Mouse (Mus musculus): ENCODE measurements around the gene Itga8.
A peak's percentile ranks its signal among the peaks of the same experiment; 100 is the strongest.

The Itga8 gene

DNA sequence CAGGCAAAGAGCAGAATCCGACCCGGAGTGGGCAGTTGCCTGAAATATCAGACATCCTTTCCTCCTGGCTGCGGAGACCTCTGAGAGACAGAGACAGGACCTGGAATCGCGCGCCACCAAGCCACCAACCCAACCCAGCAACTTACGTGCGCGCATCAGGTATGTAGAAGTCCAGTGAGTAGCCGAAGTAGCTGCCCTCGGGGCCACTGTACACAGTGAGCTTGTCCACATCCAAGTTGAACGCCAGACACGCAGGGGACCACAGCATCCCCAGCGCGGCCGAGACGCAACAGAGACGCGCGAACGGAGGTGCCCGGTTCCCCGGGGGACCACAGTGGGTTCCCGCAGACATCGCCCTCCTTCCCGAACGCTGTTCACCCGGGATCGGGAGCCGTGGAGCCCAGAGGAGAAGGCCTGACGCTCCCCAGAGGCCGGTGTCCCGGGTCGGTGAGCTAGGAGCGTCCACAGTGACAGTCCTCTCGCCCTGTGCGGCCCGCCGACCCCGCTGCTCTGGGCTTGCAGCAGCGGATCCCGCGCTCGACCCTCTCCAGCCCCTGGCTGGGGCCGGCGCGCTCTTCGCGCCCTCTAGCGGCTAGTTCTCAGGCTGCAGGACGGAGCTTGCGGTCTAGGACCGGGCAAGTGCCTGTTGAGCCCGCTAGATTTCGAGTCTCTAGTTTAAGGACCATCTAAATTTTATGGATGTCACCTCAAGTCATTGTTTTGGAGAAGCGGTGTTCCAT, at the start of gene Itga8:
Itga8 (minus strand) TSS at position 492 of the 740 bp plus-strand sequence.
- DNase-seq (ENCODE audit: low spot score in 2 of 2): peak; percentile 57 to 61

- DNase-seq (ENCODE audit: low spot score in 2 of 2): no peak
Observed at GRCm38 (mm10) chr2:12348914-12349313, 47.2 kb upstream of the Itga8 start.

DNA sequence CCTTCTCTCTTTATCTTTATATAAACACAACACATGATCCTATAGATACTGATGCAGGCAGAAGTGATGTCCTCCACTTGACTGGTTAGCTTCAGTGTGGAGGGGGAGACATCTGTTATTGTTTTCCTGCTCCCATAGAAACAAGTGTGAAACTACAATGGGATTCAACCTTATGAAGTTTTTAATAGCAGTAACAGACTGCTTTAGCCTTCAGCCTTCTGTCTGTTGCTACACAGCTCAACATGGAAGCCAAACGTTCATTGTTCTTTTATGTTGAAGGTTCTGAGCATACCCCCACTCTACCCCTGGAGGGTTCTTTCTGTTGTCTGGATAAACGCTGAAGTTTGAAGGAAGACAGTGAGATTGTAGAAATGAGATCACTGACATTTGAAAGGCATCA, 30.2 kb upstream of the Itga8 start:
- DNase-seq (ENCODE audit: low spot score in 2 of 2): no peak

DNA sequence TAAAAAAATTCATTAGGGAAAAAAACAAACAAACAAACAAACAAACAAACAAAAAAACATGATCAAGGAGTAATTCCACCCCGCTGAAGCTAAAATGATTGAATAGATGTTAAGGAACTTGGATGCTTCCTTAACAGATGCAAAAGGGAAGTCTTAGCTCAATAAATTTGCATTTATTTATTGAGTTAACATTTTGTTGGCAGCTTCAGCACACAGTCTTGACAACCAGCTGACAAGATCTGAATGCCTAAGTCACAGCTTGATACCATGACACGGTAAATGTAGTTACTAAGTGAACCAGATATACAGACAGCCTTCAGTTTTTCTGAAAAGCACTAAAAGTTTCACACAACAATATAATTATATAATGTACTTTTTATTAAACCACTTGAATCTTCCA, 27.9 kb upstream of the Itga8 start:
- DNase-seq (ENCODE audit: low spot score in 2 of 2): no peak

DNA sequence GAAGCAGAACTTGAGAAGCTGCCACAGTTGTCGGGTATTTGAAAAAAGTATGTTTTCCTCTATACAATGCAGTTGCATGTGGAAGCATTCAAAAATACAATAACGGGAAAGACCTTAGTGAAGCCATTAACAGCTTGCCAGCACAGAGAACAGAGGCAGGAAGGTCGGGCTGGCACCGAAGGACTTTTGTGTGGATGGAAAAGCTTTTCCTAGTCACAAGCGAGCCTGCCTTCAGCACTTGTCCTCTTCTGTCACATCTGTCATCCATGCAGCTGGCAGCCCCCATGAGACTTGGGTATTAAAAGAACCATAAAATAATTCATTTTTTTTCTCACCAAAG, 27.3 kb upstream of the Itga8 start:
- DNase-seq (ENCODE audit: low spot score in 2 of 2): no peak

DNA sequence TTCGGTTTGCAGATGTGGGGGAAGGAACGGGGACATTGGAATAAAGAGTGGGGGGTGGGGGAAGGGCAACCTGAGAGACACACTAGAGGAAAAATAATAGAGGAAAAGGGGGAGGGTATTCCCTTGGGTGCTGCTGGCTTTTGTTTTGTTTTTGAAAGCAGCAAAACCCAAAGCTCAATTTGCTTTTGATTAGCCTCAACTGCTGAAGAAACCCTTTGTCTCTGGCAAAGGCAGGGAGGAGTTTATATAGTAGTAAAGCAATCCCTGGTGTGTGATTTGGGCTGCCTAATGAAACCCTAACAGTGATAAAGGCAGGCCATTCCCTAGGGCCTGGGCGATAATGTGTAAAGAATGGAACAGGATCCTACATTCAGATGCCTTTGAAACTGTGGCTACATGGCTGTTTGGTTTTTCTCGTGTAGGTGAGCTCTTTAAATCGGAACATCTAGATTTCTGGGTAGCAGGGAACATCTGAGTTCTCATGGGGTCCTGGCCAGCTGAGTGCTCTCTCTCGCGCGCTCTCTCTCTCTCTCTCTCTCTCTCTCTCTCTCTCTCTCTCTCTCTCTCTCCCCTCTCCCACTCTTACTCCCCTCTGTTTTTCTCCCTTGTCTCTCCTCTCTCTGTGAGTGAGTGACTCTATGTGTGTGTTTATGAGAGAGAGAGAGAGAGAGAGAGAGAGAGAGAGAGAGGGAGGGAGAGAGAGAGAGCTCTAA, 26.8 kb upstream of the Itga8 start:
- no peak for DNase-seq (ENCODE audit: low spot score in 2 of 2)

DNA sequence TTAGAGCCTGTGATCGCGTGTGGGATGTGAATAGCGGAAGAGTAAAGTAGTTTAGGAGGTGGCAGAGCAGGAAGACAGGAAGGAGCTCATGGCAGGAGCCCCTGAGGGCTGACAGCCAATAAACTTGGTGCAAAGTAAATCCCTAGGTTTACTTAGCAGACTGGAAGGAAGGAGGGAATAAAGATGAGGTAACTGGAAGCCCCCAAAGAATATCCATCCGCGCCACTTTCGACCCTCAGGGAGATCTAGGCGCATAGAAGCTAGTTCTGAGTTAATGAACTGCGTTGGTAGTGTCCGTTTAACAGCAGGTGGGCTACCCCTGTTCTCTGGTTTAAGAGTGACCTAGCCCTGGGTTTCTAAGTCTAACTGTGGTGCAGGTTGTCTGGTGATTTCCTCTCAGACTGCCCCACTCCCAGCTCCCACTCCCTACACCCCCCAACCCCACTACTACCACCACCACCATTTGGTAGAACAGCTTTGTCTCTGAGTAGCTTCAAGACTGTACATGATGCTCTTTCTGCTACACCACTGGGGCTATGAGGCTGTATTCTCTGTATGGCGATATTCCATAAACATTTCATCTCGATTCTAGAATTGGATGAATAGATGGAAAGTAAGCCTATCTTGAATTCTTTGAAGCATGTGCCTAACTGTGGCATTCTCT, 26.1 kb upstream of the Itga8 start:
- no peak for DNase-seq (ENCODE audit: low spot score in 2 of 2)

DNA sequence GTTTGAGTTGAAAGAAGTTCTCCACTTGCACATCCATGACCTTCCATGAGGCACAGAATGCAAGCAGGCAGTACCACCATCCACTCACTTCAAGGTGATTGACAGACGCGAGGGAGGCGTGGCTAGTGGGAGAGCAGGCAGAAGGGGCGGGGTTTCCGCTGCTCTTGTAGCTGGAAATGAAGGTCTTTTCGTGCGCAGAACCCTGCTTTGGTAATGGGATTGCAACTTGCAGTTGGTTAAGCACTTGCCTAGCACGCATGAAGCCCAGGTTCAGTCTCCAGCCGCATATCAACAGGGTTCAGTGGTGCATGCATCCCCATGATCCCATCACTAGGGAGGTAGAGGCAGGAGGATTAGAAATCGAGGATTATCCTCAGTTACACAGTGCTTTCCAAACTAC, 25.5 kb upstream of the Itga8 start:
- DNase-seq (ENCODE audit: low spot score in 2 of 2): no peak

GRCm38 (mm10) chr2:12325868-12326267, 24.1 kb upstream of the Itga8 start:
- DNase-seq (ENCODE audit: low spot score in 2 of 2): no peak

- peak in 1 of 2 experiments; percentile 6 for DNase-seq (ENCODE audit: low spot score in 2 of 2)
Observed at GRCm38 (mm10) chr2:12325417-12325816, 23.7 kb upstream of the Itga8 start.

DNA sequence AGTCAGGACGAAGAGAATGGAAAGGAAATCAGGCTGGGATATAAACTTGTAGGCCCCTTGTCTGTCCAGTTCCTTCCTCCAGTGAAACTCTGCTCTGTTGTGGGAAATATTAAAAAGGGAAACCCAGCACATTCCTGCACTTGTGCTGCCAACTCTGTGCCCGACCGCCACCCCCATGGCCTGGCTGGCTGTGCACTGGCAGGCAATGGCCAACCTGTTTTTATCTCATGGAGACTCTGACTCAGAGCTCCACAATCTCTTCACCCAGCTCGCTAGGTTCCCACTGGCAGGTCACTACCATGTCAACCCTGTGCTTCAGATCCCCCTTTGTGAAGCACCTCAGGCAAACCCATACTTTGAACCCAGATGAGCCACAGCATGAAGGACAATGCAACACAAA, 19.2 kb upstream of the Itga8 start:
- no peak for DNase-seq (ENCODE audit: low spot score in 2 of 2)

GRCm38 (mm10) chr2:12318715-12319114, 17.0 kb upstream of the Itga8 start:
- no peak for DNase-seq (ENCODE audit: low spot score in 2 of 2)

GRCm38 (mm10) chr2:12318036-12318435, 16.3 kb upstream of the Itga8 start:
- DNase-seq (ENCODE audit: low spot score in 2 of 2): no peak

GRCm38 (mm10) chr2:12317343-12317742, 15.6 kb upstream of the Itga8 start:
- DNase-seq (ENCODE audit: low spot score in 2 of 2): no peak

- no peak for DNase-seq (ENCODE audit: low spot score in 2 of 2)
Observed at GRCm38 (mm10) chr2:12316361-12316760, 14.6 kb upstream of the Itga8 start.

- no peak for DNase-seq (ENCODE audit: low spot score in 2 of 2)
Observed at GRCm38 (mm10) chr2:12314028-12314427, 12.3 kb upstream of the Itga8 start.

GRCm38 (mm10) chr2:12308466-12308865, 6.7 kb upstream of the Itga8 start:
- DNase-seq (ENCODE audit: low spot score in 2 of 2): no peak

- DNase-seq (ENCODE audit: low spot score in 2 of 2): no peak
Observed at GRCm38 (mm10) chr2:12307311-12307710, 5.6 kb upstream of the Itga8 start.

- no peak for DNase-seq (ENCODE audit: low spot score in 2 of 2)
Observed at GRCm38 (mm10) chr2:12305064-12305650, 3.4 kb upstream of the Itga8 start.

DNA sequence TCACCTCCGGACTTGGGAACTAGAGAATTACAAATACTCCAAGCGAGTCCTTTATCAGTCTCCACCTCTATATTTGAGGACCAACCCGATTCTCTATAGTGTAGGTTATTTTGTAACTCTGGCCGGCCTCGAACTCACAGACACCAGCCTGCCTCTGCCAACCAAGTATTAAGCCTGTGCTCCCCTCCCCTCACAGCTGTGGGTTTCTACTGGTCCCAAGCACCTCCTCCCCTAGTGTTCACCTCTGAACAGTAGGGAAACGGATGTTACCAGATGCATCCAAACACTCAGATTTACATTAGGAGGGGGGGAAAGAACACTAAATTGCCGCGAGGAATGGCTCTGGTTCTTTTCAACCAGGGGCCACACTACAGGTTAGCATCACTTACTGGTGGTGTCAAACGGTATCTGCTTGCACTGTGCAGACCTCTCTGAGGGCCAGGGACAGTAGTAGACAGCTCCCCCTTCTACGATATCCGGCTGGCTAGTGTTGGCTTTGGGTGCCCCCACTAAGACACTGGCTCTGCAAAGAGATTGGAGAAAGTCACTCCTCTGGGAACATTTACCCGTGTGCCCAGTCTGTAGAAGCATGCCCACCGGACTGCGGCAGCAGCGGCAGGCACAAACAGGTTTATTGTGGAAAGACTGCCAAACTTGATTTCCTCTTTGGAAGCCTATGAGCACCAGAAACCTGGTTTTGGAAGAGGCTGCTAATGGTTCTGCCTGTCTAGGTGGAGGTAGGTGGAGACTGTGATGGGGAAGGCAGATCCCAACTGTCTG, 1.1 kb downstream of the Itga8 start:
- DNase-seq (ENCODE audit: low spot score in 2 of 2): no peak

DNA sequence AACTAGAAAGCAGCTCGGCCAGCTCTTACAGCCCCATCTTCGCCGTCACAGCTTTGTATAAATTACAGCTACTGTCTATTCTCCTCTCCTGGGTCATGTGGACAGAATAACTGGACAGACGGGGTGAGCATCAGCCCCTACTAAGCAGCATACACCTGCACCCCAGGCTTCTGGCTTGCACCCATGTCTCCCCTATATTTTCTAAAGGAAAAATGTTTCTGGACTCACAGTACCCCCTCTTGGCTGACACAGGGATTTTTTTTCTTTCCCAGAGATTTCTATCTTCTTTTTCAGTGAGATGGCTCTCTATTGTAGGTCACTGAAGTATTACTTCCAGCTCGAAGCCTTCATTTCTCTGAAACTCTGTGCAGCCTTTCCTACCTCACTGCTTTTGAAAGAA, 4.4 kb downstream of the Itga8 start:
- DNase-seq (ENCODE audit: low spot score in 2 of 2): no peak

- DNase-seq (ENCODE audit: low spot score in 2 of 2): peak; percentile 58 to 82
Observed at GRCm38 (mm10) chr2:12295150-12295549, 6.6 kb downstream of the Itga8 start.

All from right cerebral cortex, postnatal 36 days (tissue).